Mouse (Mus musculus): ENCODE results near the gene Nacc2. TPM values are rescaled to one million over a fixed set of nuclear protein-coding genes. Genes with fewer than 3 reads are reported as not detected.

Gene Nacc2
- polyA plus RNA-seq, 1 experiment from 2014 or later = 6.6 TPM

GRCm38 (mm10) chr2:26022258-26022565, 100.8 kb downstream of the Nacc2 start:
- ATAC-seq (ENCODE audit: low FRiP score, low TSS enrichment) = no peak
- Histone ChIP-seq H3K4me2 (replicated peaks; ENCODE audit: low read depth, low read length) (peak overlapping the region; percentile 30), H3K27me3 (ENCODE audit: control insufficient read depth, insufficient read depth, low read length) (no peaks in the 10 kb centered on the region), H3K9ac (ENCODE audit: low read depth, low read length) (no peak overlapping the region), H3K27ac (ENCODE audit: low read depth, low read length) (no peak overlapping the region), H3K9me3 (ENCODE audit: control insufficient read depth, low read length) (no peaks in the 10 kb centered on the region), H3K36me3 (ENCODE audit: control insufficient read depth, insufficient read depth, low read length) (no peaks in the 10 kb centered on the region; the same call in 1 of the 2 replicates), H3K4me3 (ENCODE audit: low read length) (peak overlapping the region; percentile 87; the same call in 1 of the 2 replicates), H3K4me1 (ENCODE audit: control insufficient read depth, insufficient read depth, low read length) (peaks cover 11% of the 10 kb centered on the region)
- 91% methylated on average over 8 of the region's 8 CpGs for WGBS

- Histone ChIP-seq H3K4me3 (ENCODE audit: low read length) (peak within 1 kb of the TSS; percentile 87), H3K4me2 (replicated peaks; ENCODE audit: low read depth, low read length) (peak within 1 kb of the TSS; percentile 73), H3K4me1 (ENCODE audit: control insufficient read depth, insufficient read depth, low read length) (peaks cover 11% of the 10 kb centered on the region), H3K27ac (ENCODE audit: low read depth, low read length) (peak within 1 kb of the TSS; percentile 76), H3K9ac (ENCODE audit: low read depth, low read length) (peak within 1 kb of the TSS; percentile 85), H3K36me3 (ENCODE audit: control insufficient read depth, insufficient read depth, low read length) (no peaks in the 10 kb centered on the region; the same call in 1 of the 2 replicates), H3K9me3 (ENCODE audit: control insufficient read depth, low read length) (no peaks in the 10 kb centered on the region), H3K27me3 (ENCODE audit: control insufficient read depth, insufficient read depth, low read length) (no peaks in the 10 kb centered on the region)
- peak; percentile 94 for ATAC-seq (ENCODE audit: low FRiP score, low TSS enrichment)
- WGBS = 5% methylated on average over 48 of the region's 50 CpGs
These were observed 101.3 kb downstream of the Nacc2 start, which contains the start of gene Ubac1 for GRCm38 (mm10) chr2:26021561-26022257. Ubac1 (minus strand) TSS chr2:26021747.

- peak overlapping the region; percentile 73 for H3K4me2 ChIP-seq (replicated peaks; ENCODE audit: low read depth, low read length)
- no peaks in the 10 kb centered on the region for H3K9me3 ChIP-seq (ENCODE audit: control insufficient read depth, low read length)
- peak overlapping the region; percentile 76 for H3K27ac ChIP-seq (ENCODE audit: low read depth, low read length)
- 1% methylated on average over 38 of the region's 38 CpGs for WGBS
- H3K4me3 ChIP-seq (ENCODE audit: low read length) = peak overlapping the region; percentile 87
- H3K9ac ChIP-seq (ENCODE audit: low read depth, low read length) = peak overlapping the region; percentile 85
- peak; percentile 54 for ATAC-seq (ENCODE audit: low FRiP score, low TSS enrichment)
- H3K36me3 ChIP-seq (ENCODE audit: control insufficient read depth, insufficient read depth, low read length) = peaks cover 3% of the 10 kb centered on the region; the same call in 1 of the 2 replicates
- H3K27me3 ChIP-seq (ENCODE audit: control insufficient read depth, insufficient read depth, low read length) = no peaks in the 10 kb centered on the region
- peaks cover 11% of the 10 kb centered on the region for H3K4me1 ChIP-seq (ENCODE audit: control insufficient read depth, insufficient read depth, low read length)
These were observed 102.1 kb downstream of the Nacc2 start for GRCm38 (mm10) chr2:26020714-26021560.

- H3K9ac ChIP-seq (ENCODE audit: low read depth, low read length) = no peak overlapping the region
- H3K9me3 ChIP-seq (ENCODE audit: control insufficient read depth, low read length) = no peaks in the 10 kb centered on the region
- WGBS = 62% methylated on average over 3 of the region's 3 CpGs
- H3K27me3 ChIP-seq (ENCODE audit: control insufficient read depth, insufficient read depth, low read length) = no peaks in the 10 kb centered on the region
- H3K36me3 ChIP-seq (ENCODE audit: control insufficient read depth, insufficient read depth, low read length) = peaks cover 13% of the 10 kb centered on the region
- no peak overlapping the region; the same call in 1 of the 2 replicates for H3K4me3 ChIP-seq (ENCODE audit: low read length)
- no peak overlapping the region for H3K27ac ChIP-seq (ENCODE audit: low read depth, low read length)
- no peak overlapping the region for H3K4me2 ChIP-seq (replicated peaks; ENCODE audit: low read depth, low read length)
- H3K4me1 ChIP-seq (ENCODE audit: control insufficient read depth, insufficient read depth, low read length) = peaks cover 11% of the 10 kb centered on the region
- ATAC-seq (ENCODE audit: low FRiP score, low TSS enrichment) = no peak
These were observed 103.1 kb downstream of the Nacc2 start for GRCm38 (mm10) chr2:26019923-26020322.

- peaks cover 33% of the 10 kb centered on the region for H3K36me3 ChIP-seq (ENCODE audit: control insufficient read depth, insufficient read depth, low read length)
- peaks cover 11% of the 10 kb centered on the region for H3K4me1 ChIP-seq (ENCODE audit: control insufficient read depth, insufficient read depth, low read length)
- no peaks in the 10 kb centered on the region for H3K9me3 ChIP-seq (ENCODE audit: control insufficient read depth, low read length)
- H3K27me3 ChIP-seq (ENCODE audit: control insufficient read depth, insufficient read depth, low read length) = no peaks in the 10 kb centered on the region
- H3K4me2 ChIP-seq (replicated peaks; ENCODE audit: low read depth, low read length) = no peak overlapping the region
- 78% methylated on average over 4 of the region's 4 CpGs for WGBS
- no peak for ATAC-seq (ENCODE audit: low FRiP score, low TSS enrichment)
- no peak overlapping the region for H3K27ac ChIP-seq (ENCODE audit: low read depth, low read length)
- H3K4me3 ChIP-seq (ENCODE audit: low read length) = no peak overlapping the region
- H3K9ac ChIP-seq (ENCODE audit: low read depth, low read length) = no peak overlapping the region
These were observed 105.7 kb downstream of the Nacc2 start for GRCm38 (mm10) chr2:26017326-26017725.

GRCm38 (mm10) chr2:26013674-26014073, 109.3 kb downstream of the Nacc2 start:
- no peak overlapping the region for H3K4me3 ChIP-seq (ENCODE audit: low read length)
- WGBS = 95% methylated on average over 3 of the region's 3 CpGs
- H3K4me1 ChIP-seq (ENCODE audit: control insufficient read depth, insufficient read depth, low read length) = no peaks in the 10 kb centered on the region
- no peak overlapping the region for H3K27ac ChIP-seq (ENCODE audit: low read depth, low read length)
- no peaks in the 10 kb centered on the region for H3K9me3 ChIP-seq (ENCODE audit: control insufficient read depth, low read length)
- ATAC-seq (ENCODE audit: low FRiP score, low TSS enrichment) = no peak
- H3K4me2 ChIP-seq (replicated peaks; ENCODE audit: low read depth, low read length) = no peak overlapping the region
- no peak overlapping the region for H3K9ac ChIP-seq (ENCODE audit: low read depth, low read length)
- peaks cover 69% of the 10 kb centered on the region for H3K36me3 ChIP-seq (ENCODE audit: control insufficient read depth, insufficient read depth, low read length)
- H3K27me3 ChIP-seq (ENCODE audit: control insufficient read depth, insufficient read depth, low read length) = no peaks in the 10 kb centered on the region

GRCm38 (mm10) chr2:26011420-26011819, 111.6 kb downstream of the Nacc2 start:
- Histone ChIP-seq H3K9ac (ENCODE audit: low read depth, low read length) (no peak overlapping the region), H3K4me2 (replicated peaks; ENCODE audit: low read depth, low read length) (no peak overlapping the region), H3K9me3 (ENCODE audit: control insufficient read depth, low read length) (no peaks in the 10 kb centered on the region), H3K36me3 (ENCODE audit: control insufficient read depth, insufficient read depth, low read length) (peaks cover 89% of the 10 kb centered on the region), H3K4me3 (ENCODE audit: low read length) (no peak overlapping the region), H3K27me3 (ENCODE audit: control insufficient read depth, insufficient read depth, low read length) (no peaks in the 10 kb centered on the region), H3K27ac (ENCODE audit: low read depth, low read length) (no peak overlapping the region), H3K4me1 (ENCODE audit: control insufficient read depth, insufficient read depth, low read length) (no peaks in the 10 kb centered on the region)
- no peak for ATAC-seq (ENCODE audit: low FRiP score, low TSS enrichment)
- 85% methylated on average over 1 of the region's 1 CpGs for WGBS
